Mouse (Mus musculus) inflammation-experienced regulatory T-cells (primary cell): ENCODE measurements around the gene Cdh18. TPM values are rescaled to one million over a fixed set of nuclear protein-coding genes. Genes with fewer than 3 reads are reported as not detected.

Experiments
- polyA plus RNA-seq, 2 experiments: library from polyadenylated mRNA; unstranded; fragments of 100-300 nt; shearing (Covaris generic); gene quantifications; one replicate each; pipeline ENCODE4 v1.2.1; 2017

Cdh18 gene
- polyA plus RNA-seq: not detected

DNA sequence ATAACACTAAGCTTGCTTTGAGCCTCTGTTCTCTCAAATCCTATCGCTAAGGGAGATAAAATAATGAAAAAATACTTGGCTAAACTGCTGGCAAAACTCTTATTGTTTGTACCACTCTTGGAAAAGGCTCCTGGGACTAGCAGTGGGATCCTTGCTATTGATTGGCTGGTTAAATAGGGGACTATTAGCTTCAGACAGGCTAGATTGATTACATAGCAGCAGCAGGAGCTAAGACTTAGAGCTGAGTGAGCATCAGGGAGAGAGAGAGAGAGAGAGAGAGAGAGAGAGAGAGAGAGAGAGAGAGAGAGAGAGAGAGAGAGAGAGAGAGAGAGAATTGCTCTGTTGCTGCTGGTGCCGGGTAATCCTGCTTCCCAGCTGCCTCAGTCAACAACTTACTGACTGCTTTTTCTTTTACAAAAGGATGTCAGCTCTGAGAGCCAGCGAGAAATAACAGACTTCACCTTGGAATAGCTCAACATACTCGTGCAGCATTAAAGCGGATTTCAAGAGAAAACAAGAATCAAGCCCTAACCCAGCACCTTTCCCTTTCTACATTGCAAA, at the start of gene Cdh18:
Cdh18 (plus strand) TSS at position 312 of the 561 bp plus-strand sequence.

